Mouse (Mus musculus) liver, embryonic 14.5 days (tissue): Measurements from ENCODE around the gene Fam227b.

Experiments used
- CTCF ChIP-seq: IDR thresholded peaks from 2 replicates; pipeline ENCODE4 v1.5.1; 2016; ENCODE audit warnings: antibody characterized with exemption, low read depth, control low read depth
- EP300 ChIP-seq: IDR thresholded peaks from 2 replicates; pipeline ENCODE4 v1.6.1; 2016; ENCODE audit warnings: antibody characterized with exemption, low read depth

GRCm38 (mm10) chr2:126006742-126007141, 145.1 kb downstream of the Fam227b start:
- TF ChIP-seq EP300 (no peak), CTCF (no peak)
